Mouse (Mus musculus) layer of hippocampus, adult 11-12 months (tissue): ENCODE data around the gene Mybbp1a.

Experiments
- DNase-seq: peaks from one replicate; pipeline ENCODE4 v3.0.0; 2022; ENCODE audit warnings: low spot score

Mybbp1a gene

DNA sequence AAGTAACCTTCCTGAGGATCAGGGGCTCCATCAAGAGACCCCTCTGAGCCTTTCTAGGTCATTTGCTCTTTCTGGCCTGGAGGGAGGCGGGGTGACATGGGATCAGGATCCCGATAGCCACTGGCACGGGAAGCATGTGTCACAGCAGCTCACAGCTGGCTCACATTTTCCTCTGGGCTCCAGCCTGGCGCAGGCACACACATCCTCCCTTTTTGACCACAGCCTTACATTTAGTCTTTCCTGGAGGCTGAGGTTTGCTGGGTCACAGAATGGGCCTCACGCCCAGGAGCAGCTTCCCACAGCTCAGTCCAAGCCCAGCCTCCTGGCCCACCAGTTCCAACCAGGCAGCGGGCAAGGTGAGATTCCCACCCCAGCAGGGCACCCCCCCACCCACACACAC is 37.1 kb downstream of the Mybbp1a start:
- DNase-seq: no peak

DNA sequence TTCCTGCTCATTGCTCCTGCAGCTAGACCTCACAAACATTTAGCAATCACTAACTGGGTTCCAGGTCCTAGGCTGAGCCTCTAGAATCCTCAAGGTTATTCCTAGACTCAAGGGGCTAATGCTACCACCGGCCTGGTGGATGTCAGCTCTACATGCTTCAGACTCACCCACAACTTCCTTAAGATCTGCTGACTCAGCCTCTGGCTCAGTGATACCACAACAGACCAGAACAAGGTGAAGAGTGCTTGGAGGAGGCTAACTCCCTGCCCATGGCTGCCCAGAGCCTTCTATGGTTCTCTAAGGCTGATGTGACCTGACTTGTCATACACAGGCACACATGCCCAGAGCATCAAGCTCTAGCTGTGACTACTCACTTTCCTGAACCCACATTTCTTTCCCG is 38.3 kb downstream of the Mybbp1a start:
- DNase-seq: no peak

DNA sequence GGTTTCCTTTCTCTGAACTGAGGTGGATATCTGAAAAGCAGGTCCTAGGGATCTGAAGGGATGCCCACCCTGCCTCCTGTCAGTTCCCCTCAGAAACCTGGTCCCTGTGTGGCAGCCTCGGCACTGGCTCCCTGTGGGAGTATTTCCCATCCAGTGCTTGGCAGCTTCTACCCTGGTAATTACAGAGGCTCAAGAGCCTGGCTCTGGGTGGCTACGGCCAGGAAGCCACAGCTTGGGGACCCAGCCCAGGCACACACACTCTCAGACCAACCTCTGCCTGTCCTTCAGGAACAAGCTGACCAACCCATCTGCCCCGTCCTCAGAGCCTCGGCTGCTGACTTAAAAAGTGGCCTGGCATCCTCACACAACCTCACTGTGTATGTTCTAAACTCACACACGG is 40.2 kb downstream of the Mybbp1a start:
- no peak for DNase-seq

DNA sequence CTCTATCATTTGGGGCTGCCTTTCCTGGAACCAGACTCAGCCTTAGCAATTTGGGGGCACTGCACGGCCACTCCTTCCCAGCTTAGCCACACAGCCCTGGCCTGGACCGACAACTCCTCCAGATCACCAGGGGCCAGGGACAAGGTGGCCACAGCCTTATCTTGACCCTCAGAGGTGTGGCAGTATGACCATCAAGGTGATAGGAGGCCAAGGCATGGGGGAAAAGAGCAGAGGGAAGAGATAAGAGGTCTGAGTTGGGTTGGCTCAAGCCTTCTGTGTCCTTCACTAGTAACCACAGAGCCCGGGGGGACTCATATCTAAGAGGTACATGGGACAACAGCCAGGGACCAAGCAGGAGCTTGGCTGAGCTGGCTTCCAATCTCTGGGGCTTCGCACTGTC is 40.8 kb downstream of the Mybbp1a start:
- DNase-seq: no peak

DNA sequence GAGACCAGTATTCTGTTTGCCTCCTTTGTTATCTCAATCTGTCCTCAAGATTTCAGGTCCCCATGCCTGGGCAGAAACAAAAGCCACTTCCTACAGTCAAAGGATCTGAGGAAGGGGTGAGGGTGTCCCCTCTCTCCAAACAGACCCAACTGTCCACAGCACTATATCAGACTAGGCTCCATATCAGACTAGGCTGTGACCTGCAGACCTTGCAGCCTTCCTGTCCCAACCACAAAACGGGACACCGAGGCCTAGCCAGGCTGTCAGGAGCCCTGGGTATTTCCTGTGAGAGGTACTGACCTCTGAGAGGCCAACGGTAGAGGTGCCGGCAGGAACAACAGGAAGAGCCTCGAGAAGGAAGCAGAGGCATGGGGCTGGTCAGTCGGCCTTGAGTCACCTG is 43.4 kb downstream of the Mybbp1a start:
- no peak for DNase-seq

DNA sequence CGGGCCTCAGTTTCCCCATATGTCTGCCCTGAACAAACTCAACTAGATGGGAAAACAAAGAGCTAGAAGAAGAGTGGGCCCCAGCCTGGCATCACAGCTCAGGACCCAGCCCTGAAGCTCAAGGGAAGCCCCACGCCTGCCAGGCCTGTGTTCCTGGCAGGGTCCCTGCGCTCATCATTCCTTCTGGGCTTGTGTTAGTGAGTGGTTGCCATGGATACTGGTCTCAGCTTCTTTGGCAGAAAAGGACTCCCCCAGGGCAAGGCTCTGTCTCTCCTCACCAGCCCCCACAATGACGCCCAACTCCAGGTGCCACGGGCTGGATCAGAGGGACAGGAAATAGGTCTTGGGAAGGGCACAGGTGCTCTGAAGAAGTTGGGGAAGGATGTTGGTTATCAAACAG is 44.0 kb downstream of the Mybbp1a start:
- peak; percentile 53 for DNase-seq

DNA sequence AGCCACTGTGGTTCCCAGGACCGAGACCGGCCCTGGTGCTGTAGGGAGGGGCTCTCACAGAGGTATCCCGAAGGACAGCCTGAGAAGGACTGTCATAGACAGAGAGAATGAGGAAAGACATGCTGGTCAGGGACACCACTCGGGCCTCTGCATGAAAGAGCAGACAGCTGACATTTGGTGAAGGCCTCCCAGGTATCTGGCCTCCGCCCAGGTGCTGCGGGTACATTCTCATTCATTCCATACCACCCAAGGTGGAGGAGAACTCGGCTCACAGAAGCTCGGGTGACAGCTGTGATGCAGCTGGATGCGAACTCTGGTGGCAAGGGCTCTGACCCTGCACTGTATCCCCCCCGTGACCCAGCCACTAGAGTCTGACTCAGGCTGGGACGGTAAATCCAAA is 44.8 kb downstream of the Mybbp1a start:
- no peak for DNase-seq

DNA sequence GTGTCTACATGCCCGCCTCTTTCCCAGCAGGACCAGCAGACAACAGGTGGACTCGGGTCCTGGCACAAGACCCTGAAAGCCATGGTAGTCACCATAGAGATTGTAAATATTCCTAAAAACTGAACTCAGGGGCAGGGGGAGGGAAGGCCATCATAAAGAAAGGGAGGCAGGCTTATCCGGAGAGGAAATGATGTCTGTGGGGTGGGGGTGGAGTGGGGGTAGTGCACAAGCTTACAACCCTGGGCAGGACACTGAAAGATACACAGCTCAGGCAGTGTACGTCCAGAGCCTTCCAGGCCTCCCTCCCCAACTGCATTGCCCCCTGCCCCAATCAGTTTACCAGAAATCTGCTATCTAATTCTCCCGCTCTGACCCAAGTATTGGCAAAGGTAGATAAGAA is 46.0 kb downstream of the Mybbp1a start:
- DNase-seq: no peak

DNA sequence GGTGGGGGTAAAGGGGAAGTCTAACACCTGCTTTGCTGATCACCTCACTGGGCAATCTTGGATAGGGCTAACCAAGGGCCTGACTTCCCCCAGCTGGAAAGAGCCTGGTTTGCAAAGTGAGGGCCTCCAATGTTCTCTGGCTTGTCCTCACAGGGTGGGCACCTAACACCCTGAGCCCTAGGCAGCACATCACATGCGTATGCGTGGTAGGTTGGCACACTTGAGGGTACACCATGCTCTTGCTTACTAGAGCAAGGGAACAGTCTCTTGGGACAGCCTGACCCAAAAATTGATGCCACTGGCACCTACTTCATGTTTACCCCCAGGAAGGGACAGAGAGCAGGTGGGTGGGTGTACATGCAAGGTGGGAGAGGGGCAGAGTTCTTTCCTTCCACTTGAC is 46.6 kb downstream of the Mybbp1a start:
- DNase-seq: no peak

DNA sequence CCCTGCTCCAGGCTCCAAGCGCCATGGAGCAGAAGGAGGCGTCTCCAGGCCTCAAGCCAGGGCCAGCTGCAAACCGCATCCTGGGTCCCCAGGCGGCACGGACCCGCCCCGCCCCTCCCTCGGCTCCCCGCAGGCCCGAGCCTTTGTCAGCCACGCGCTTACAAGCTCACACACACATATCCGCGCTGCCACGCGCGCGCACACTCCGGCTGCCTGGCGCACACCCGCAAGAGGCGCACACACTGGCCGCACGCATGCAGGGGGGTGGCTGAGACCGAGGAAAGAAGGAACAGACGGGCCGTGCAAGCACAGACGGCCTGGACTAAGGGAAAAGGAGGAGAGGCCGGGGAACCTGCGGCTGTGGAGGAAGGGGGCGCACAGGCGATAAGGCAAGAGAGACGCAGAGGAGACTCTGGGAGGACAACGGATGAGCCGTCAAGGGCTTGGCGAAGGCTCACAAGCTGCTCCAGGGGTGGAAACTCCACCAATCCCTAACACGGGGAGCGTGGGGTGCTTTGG is 47.7 kb downstream of the Mybbp1a start:
- DNase-seq: peak; percentile 84

DNA sequence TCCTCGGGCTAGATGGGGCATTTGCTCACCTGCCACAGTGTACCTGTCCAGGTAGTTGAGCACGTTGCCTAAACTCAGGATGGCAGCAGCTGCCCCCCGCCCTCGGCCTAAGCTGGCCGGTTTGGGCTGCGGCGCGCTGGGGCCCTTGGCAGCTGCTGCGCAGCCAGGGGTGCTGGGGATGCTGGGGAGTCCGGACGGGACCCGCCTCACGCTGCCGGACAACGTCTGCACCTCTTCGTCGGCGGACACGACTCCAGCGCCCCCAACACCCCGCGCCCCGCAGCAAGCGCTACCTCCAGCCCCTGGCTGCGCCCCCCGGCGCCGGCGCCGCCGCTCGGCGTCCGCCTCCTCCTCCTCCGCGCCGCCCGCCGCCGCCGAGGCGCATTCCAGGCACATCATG is 48.2 kb downstream of the Mybbp1a start:
- DNase-seq: no peak

DNA sequence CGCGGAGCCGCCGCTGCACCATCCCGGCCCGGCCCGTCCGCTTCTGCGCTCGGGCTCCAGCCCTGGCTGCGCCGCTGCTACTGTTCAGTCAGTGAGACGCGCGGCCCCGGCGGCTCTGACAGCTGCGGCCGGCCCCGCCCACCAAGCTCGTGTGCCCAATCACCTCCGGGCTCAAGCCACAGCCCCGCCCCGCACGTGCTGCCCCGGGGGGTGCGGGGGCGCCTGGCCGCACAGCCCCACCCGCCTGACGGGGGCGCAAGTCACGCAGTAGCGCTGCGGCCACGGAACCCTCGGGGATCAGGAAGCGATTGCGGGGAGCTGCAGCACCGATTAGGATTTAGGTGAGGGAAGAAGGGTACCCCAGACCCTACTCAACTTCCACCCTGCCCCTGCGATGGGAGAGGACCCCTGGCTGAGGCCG is 48.7 kb downstream of the Mybbp1a start, which contains the start of gene Spns2:
Spns2 (minus strand) TSS at position 24 of the 421 bp plus-strand sequence.
- peak; percentile 97 for DNase-seq

DNA sequence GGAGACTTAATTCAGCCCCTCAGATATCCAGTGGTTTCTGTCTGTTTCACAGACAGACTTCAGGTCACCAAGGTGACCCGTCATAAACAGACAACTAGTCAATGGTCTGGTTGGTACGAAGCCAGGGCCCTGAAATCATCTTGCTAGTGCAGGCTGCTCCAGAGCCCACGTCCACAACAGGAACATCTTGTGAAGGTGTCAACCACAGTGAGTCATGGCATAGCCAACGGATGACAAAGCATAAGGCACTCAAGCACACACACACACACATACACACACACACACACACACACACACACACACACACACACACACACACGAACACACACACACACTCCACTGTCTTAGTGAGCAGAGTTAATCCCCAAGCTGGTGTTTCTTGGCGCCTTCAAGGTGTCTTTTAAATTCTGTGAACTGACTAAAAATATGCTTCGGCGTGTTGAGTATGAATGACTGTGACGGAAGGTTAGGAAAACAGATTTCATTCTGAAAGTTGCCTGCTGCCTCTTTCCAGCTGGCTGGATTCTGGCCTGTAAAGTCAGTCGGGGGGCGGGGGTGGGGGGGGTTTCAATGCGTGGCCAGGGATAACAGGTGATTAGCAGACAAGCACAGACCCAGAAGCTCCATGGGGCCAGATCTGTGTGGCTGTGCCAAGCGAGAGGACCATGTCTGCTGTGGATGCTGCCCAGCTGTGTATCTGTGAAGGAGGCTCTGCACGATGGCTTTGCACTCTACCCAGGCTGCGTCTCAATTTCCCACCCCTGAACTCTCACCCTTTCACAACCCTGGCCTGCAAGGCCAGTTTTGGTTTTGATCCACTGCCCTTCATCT is 50.2 kb downstream of the Mybbp1a start:
- DNase-seq: no peak

DNA sequence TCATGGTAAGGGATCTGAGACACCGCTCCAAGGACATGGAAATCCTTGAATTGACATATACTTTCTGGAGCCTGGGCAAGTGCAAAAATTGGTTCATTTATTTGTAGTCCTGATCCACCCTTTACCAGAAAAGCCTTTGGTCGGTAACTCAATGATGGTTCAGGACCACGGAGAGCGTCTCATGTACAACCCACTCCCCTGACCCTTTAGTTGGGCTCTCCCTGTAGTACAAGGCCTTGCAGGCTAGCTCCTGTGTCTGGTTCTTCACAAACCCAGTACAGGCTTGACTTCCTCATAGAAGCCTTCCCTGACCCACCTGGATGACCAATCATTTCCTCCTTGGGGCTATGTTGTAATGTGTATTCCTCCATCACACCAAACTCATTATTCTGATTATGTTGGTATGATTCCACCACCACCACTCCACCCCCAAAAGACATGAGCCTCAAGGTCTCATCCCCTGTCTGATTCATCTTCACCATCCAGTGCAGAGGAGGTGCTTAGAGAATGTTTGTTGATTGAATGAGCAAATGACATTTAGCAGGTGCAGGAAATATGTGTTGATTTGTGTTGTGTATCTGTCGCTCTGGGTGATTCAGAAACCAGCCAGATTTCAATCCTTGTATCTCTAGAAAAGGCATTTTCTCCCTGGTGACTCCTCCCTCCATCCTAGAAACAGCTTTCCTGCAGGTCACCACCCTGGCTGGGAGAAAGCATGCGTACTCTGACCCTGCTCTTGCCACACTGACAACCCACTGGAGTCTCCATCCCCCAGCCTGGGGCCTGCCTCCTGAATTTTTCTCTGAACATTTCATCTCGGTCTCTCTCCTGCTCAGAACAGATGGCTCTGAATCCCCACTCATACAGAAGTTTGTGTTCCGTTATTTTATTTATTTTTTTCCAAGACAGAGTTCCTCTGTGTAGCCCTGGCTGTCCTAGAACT is 53.2 kb downstream of the Mybbp1a start:
- DNase-seq: no peak

DNA sequence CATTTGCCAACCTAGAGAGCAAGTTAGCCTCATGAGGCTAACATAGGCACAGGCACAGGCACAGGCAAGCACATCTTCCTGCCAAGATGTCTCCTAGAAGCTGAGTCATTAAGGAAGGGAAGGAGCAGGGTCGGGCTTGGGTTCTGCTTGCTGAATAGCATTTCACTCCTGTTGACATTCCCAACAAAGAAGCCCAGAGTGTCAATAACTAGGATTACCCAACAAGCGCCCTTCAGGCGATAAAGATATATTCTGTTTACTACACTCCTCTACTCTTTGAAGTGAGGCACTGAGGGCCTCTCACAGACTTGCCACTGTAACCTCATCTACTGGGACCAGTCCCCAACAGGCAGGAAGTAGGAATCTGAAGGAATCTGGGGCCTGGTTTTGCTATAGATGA is 54.9 kb downstream of the Mybbp1a start:
- DNase-seq: no peak

DNA sequence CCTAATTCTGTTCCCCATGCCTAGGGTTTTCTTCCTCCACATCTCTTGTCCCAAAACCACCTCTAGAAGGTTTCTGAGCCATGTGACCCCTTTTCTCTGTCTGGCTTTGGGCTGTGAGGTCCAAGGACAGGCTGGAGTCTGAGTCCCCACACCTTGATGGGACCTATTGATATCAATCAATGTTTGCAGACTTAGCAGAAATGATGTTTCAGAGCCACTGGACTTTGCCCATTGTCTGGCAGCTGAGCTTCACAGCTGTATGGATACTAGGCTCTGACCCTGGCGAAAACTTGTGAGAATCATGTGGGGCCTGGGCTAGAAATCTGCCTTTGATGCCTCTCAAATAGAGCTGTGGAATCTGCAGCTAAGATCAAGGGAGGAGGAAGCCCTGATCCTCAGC is 55.6 kb downstream of the Mybbp1a start:
- no peak for DNase-seq

DNA sequence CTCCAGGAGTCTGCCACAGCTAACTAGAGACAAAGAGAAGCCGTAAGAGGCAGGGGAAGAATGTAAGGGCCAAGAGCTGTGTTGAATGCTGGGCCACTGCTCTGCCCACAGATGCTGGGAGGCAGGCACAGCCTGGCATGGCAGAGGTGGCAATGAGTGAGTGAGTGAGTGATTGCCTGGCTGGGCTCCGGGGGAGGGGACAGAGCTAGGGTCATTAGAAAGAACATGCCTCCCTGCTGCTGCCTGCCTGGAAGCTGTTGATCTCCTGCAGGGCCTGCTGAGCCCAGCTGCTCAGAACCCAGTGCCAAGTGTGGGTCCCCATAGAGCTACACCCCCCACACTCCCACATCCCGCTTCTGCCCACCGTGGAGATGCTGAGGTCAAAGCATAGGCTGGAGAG is 56.2 kb downstream of the Mybbp1a start:
- DNase-seq: no peak

DNA sequence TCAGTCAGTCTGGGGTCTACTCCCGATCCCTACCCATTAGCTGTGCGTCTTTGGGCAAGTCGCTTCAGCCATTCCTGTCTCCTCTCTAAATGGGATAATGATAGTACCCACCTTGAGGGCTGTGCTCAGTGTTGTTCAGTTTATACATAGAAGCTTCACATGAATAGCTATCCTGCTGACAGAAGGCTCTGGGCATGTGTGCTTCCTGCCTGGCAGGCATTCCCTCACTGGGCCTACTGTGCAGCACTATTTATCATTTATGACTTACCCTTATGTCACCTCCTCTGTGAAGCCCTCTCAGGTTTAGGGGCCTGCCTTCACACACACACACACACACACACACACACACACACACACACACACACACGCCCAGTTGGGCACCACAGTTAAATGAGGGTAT is 59.0 kb downstream of the Mybbp1a start:
- no peak for DNase-seq
